Mouse (Mus musculus): ENCODE measurements at regions not wholly inside any gene's neighbourhood (a gene's known extent, or its start where the extent isn't known, plus 50 kb on each side); places are given as distances from the start of the nearest gene placed in this dataset.

- TF ChIP-seq CTCF (IDR thresholded peaks at IDR 0.05; ENCODE audit: insufficient read depth, low read length) (no peak), POLR2A (IDR thresholded peaks at IDR 0.05; ENCODE audit: borderline replicate concordance, extremely low read depth, low read depth, low read length) (no peak)
Observed at GRCm38 (mm10) chr2:178676970-178677369, 246.6 kb downstream of the Cdh26 start.
